Mouse (Mus musculus): ENCODE measurements around the gene Gm17124.
"Not testable (repeated sequence)": the region's sequence is repeated elsewhere in the genome, so short reads cannot be mapped to it uniquely, and the experiment has no call there.

The Gm17124 gene

GRCm38 (mm10) chr14:42599782-42600181 lies at the start of gene Gm17124:
Gene Gm17124, minus strand, starts transcription at chr14:42599882.
- in situ Hi-C loops (cut with MboI, MseI): loop anchor here (5.0 to 25.0 kb wide), 2 partner anchors 342 to 1088 kb away; partner anchors contain the start of genes Gm7324 and Gm8165

- in situ Hi-C loops (cut with MboI, MseI): not testable (repeated sequence)
Measured at GRCm38 (mm10) chr14:42641817-42642216, 42.1 kb upstream of the Gm17124 start, which contains the start of gene Gm3633. Gene Gm3633, minus strand, starts transcription at chr14:42641917.

All from T-helper 1 cell (primary cell).